Comparison of ENCODE assay signal across 8 mouse cellular contexts in genomic region chr11:95310648-95311424, GRCm38 (mm10). TPM values are rescaled to one million over a fixed set of nuclear protein-coding genes. Genes with fewer than 3 reads are reported as not detected.
A peak's percentile ranks its signal among the peaks of the same experiment; 100 is the strongest.
DNase-seq lines count a peak whose midpoint lies in the region; ATAC-seq and TF ChIP-seq lines count a peak whose summit lies in the region.

No protein-coding gene starts in this region.

- H3K27ac ChIP-seq in cerebellum, adult 2 months (ENCODE audit: insufficient read depth, low read length) = peak overlapping the region; percentile 24; the same call in 1 of the 2 replicates
- peak overlapping the region; percentile 93 for H3K27ac ChIP-seq in embryonic facial prominence, embryonic 15.5 days (replicated peaks)
- H3K27ac ChIP-seq in intestine, embryonic 16.5 days (ENCODE audit: low read length) = peak overlapping the region; percentile 79
- H3K27ac ChIP-seq in lung, postnatal 0 days (ENCODE audit: low read length) = peak overlapping the region; percentile 70
- H3K27ac ChIP-seq in small intestine, adult 2 months (ENCODE audit: insufficient read depth, low read depth, low read length) = peak overlapping the region; percentile 80

- peaks cover 13% of the 10 kb centered on the region for H3K36me3 ChIP-seq in C2C12 (ENCODE audit: control insufficient read depth, insufficient read depth)
- peaks cover 6% of the 10 kb centered on the region for H3K36me3 ChIP-seq in embryonic facial prominence, embryonic 15.5 days
- peaks cover 2% of the 10 kb centered on the region; the same call in 1 of the 2 replicates for H3K36me3 ChIP-seq in intestine, embryonic 16.5 days (ENCODE audit: control insufficient read depth, insufficient read depth, low read length)
- H3K36me3 ChIP-seq in lung, postnatal 0 days (ENCODE audit: insufficient read depth, low read length) = peaks cover 3% of the 10 kb centered on the region; the same call in 1 of the 2 replicates
- peaks cover 4% of the 10 kb centered on the region for H3K36me3 ChIP-seq in small intestine, adult 2 months (ENCODE audit: control insufficient read depth, insufficient read depth, low read length)

- 4% methylated on average over 17 of the region's 17 CpGs for WGBS in cerebellum, adult 2 months
- WGBS in embryonic facial prominence, embryonic 15.5 days = 3% methylated on average over 17 of the region's 17 CpGs
- WGBS in intestine, embryonic 16.5 days = 5% methylated on average over 17 of the region's 17 CpGs
- 5% methylated on average over 17 of the region's 17 CpGs for WGBS in lung, postnatal 0 days
- WGBS in small intestine, adult 2 months = 3% methylated on average over 17 of the region's 17 CpGs

- peak overlapping the region; percentile 49 for H3K9ac ChIP-seq in embryonic facial prominence, embryonic 15.5 days
- peak overlapping the region; percentile 77 for H3K9ac ChIP-seq in intestine, embryonic 16.5 days (ENCODE audit: low read depth, low read length)
- peak overlapping the region; percentile 37 for H3K9ac ChIP-seq in lung, postnatal 0 days (replicated peaks; ENCODE audit: low read depth)

- H3K9me3 ChIP-seq in embryonic facial prominence, embryonic 15.5 days (replicated peaks) = no peaks in the 10 kb centered on the region
- no peaks in the 10 kb centered on the region for H3K9me3 ChIP-seq in intestine, embryonic 16.5 days (ENCODE audit: control insufficient read depth, low read length)
- no peaks in the 10 kb centered on the region for H3K9me3 ChIP-seq in lung, postnatal 0 days (ENCODE audit: low read length)

- peak overlapping the region; percentile 65 for H3K4me3 ChIP-seq in cerebellum, adult 2 months (replicated peaks; ENCODE audit: insufficient read depth, low read depth, low read length)
- peak overlapping the region; percentile 50 for H3K4me3 ChIP-seq in C2C12 (ENCODE audit: insufficient read depth, poor library complexity, severe bottlenecking)
- peak overlapping the region; percentile 99 for H3K4me3 ChIP-seq in embryonic facial prominence, embryonic 15.5 days (replicated peaks)
- H3K4me3 ChIP-seq in intestine, embryonic 16.5 days (ENCODE audit: low read length) = peak overlapping the region; percentile 70
- peak overlapping the region; percentile 92 for H3K4me3 ChIP-seq in lung, postnatal 0 days (ENCODE audit: low read depth, low read length)
- H3K4me3 ChIP-seq in small intestine, adult 2 months (ENCODE audit: low read depth, low read length) = peak overlapping the region; percentile 72

- no peak for DNase-seq in cerebellum, adult 2 months
- no peak for DNase-seq in cerebellum, postnatal 14 days
- no peak for DNase-seq in lung, postnatal 0 days (ENCODE audit: low spot score)
- DNase-seq in yolk sac, embryonic 10.5 days (ENCODE audit: low spot score) = no peak

- TF ChIP-seq CTCF in cerebellum, adult 2 months (IDR thresholded peaks at IDR 0.05; ENCODE audit: borderline replicate concordance, insufficient read depth, low read depth, low read length) = no peak
- TF ChIP-seq CTCF in C2C12 (IDR thresholded peaks at IDR 0.05; ENCODE audit: control insufficient read depth, insufficient read depth, insufficient read length) = no peak
- TF ChIP-seq CTCF in lung, postnatal 0 days (IDR thresholded peaks at IDR 0.05) = no peak
- TF ChIP-seq CTCF in small intestine, adult 2 months (IDR thresholded peaks at IDR 0.05; ENCODE audit: extremely low read depth, insufficient read length, insufficient replicate concordance, low read depth, low read length) = no peak

- peaks cover 50% of the 10 kb centered on the region for H3K79me2 ChIP-seq in C2C12 (ENCODE audit: control insufficient read depth, insufficient read depth)

- peaks cover 5% of the 10 kb centered on the region; the same call in 1 of the 2 replicates for H3K4me1 ChIP-seq in cerebellum, adult 2 months (ENCODE audit: control insufficient read depth, insufficient read depth, low read length)
- H3K4me1 ChIP-seq in embryonic facial prominence, embryonic 15.5 days = peaks cover 16% of the 10 kb centered on the region
- peaks cover 11% of the 10 kb centered on the region for H3K4me1 ChIP-seq in intestine, embryonic 16.5 days (ENCODE audit: control insufficient read depth, insufficient read depth, low read length)
- peaks cover 11% of the 10 kb centered on the region; the same call in 1 of the 2 replicates for H3K4me1 ChIP-seq in lung, postnatal 0 days (ENCODE audit: insufficient read depth, low read depth, low read length)
- H3K4me1 ChIP-seq in small intestine, adult 2 months (ENCODE audit: control insufficient read depth, insufficient read depth, insufficient read length, low read length) = peaks cover 5% of the 10 kb centered on the region; the same call in 1 of the 2 replicates

- H3K4me2 ChIP-seq in embryonic facial prominence, embryonic 15.5 days (replicated peaks) = peak overlapping the region; percentile 63
- H3K4me2 ChIP-seq in intestine, embryonic 16.5 days (ENCODE audit: low read depth, low read length) = peak overlapping the region; percentile 74
- peak overlapping the region; percentile 64 for H3K4me2 ChIP-seq in lung, postnatal 0 days (replicated peaks; ENCODE audit: low read depth, low read length)

- TF ChIP-seq POLR2A in cerebellum, adult 2 months (IDR thresholded peaks at IDR 0.05; ENCODE audit: borderline replicate concordance, insufficient read depth, low read length) = no peak
- no peak for TF ChIP-seq POLR2A in small intestine, adult 2 months (IDR thresholded peaks at IDR 0.05; ENCODE audit: low read depth, low read length)

- peaks cover 34% of the 10 kb centered on the region for H3K79me3 ChIP-seq in C2C12 (ENCODE audit: low read depth)

- peak overlapping the region; percentile 72 for H3ac ChIP-seq in C2C12 (ENCODE audit: control insufficient read depth, insufficient read length, low read depth)

- H3K27me3 ChIP-seq in cerebellum, adult 2 months (ENCODE audit: control insufficient read depth, insufficient read depth, low read length) = no peaks in the 10 kb centered on the region
- no peaks in the 10 kb centered on the region for H3K27me3 ChIP-seq in C2C12 (ENCODE audit: control insufficient read depth, insufficient read depth, insufficient read length)
- no peaks in the 10 kb centered on the region for H3K27me3 ChIP-seq in embryonic facial prominence, embryonic 15.5 days
- H3K27me3 ChIP-seq in intestine, embryonic 16.5 days (replicated peaks; ENCODE audit: control insufficient read depth, insufficient read depth, low read length) = no peaks in the 10 kb centered on the region
- H3K27me3 ChIP-seq in lung, postnatal 0 days (replicated peaks; ENCODE audit: insufficient read depth, low read length) = no peaks in the 10 kb centered on the region
- no peaks in the 10 kb centered on the region for H3K27me3 ChIP-seq in small intestine, adult 2 months (ENCODE audit: control insufficient read depth, insufficient read depth, low read length)

- no peak for ATAC-seq in embryonic facial prominence, embryonic 15.5 days (ENCODE audit: insufficient number of reproducible peaks, low FRiP score, low TSS enrichment, low read depth)
- ATAC-seq in intestine, embryonic 16.5 days = no peak; the same call in 1 of the 2 replicates
- ATAC-seq in lung, postnatal 0 days = no peak; the same call in 1 of the 2 replicates

- TF ChIP-seq EP300 in lung, postnatal 0 days (IDR thresholded peaks at IDR 0.05) = no peak; the same call in 1 of the 2 replicates

TF ChIP-seq in C2C12, 6 proteins besides CTCF, POLR2A, EP300 and RAD21:
- no peak for TF ChIP-seq USF1 (IDR thresholded peaks at IDR 0.05; ENCODE audit: low read depth)
- TF ChIP-seq MYOG (IDR thresholded peaks at IDR 0.05; ENCODE audit: control insufficient read depth, extremely low read depth, insufficient read length) = no peak
- no peak for TF ChIP-seq FOSL1 (IDR thresholded peaks at IDR 0.05; ENCODE audit: insufficient read depth, low read length, poor library complexity, severe bottlenecking)

RNA-seq across cellular contexts. Expression of gene Kat7, which starts 0.8 kb away (rescaled TPM):
- polyA plus RNA-seq in cerebellum, adult 2 months (2012; rRNA removed) = 68.5 and 68.9 TPM in 2 replicates
- polyA plus RNA-seq in C2C12 (2012; fragmentation: generic; extraction: Trizol) = 44.3 TPM
- 60.6 and 70.0 TPM in 2 replicates for polyA plus RNA-seq in embryonic facial prominence, embryonic 15.5 days (2015; fragmentation: Nextera tagmentation; extraction: Ambion mirVana)
- 61.1 and 64.5 TPM in 2 replicates for polyA plus RNA-seq in intestine, embryonic 16.5 days (2015; fragmentation: Nextera tagmentation; extraction: Ambion mirVana)
- 30.7 and 33.5 TPM in 2 replicates for polyA plus RNA-seq in lung, postnatal 0 days (2015; fragmentation: Nextera tagmentation; extraction: Ambion mirVana)
- 9.6 and 19.4 TPM in 2 replicates for polyA plus RNA-seq in small intestine, adult 2 months (2012; rRNA removed)

RNA-seq across cellular contexts. Expression of gene Fam117a, which starts 26.0 kb away (rescaled TPM):
- polyA plus RNA-seq in cerebellum, adult 2 months (2012; rRNA removed) = 14.3 and 17.4 TPM in 2 replicates
- polyA plus RNA-seq in C2C12 (2012; fragmentation: generic; extraction: Trizol) = 7.7 TPM
- 15.5 and 17.0 TPM in 2 replicates for polyA plus RNA-seq in embryonic facial prominence, embryonic 15.5 days (2015; fragmentation: Nextera tagmentation; extraction: Ambion mirVana)
- 8.3 and 8.8 TPM in 2 replicates for polyA plus RNA-seq in intestine, embryonic 16.5 days (2015; fragmentation: Nextera tagmentation; extraction: Ambion mirVana)
- polyA plus RNA-seq in lung, postnatal 0 days (2015; fragmentation: Nextera tagmentation; extraction: Ambion mirVana) = 20.4 and 21.6 TPM in 2 replicates
- polyA plus RNA-seq in small intestine, adult 2 months (2012; rRNA removed) = 9.6 and 15.6 TPM in 2 replicates

RNA-seq across cellular contexts. Expression of gene Tac4, which starts 49.5 kb away (rescaled TPM):
- 0.26 and 0.55 TPM in 2 replicates for polyA plus RNA-seq in cerebellum, adult 2 months (2012; rRNA removed)
- polyA plus RNA-seq in C2C12 (2012; fragmentation: generic; extraction: Trizol) = 0.04 TPM
- polyA plus RNA-seq in embryonic facial prominence, embryonic 15.5 days (2015; fragmentation: Nextera tagmentation; extraction: Ambion mirVana) = 0.13 and 0.21 TPM in 2 replicates
- polyA plus RNA-seq in intestine, embryonic 16.5 days (2015; fragmentation: Nextera tagmentation; extraction: Ambion mirVana) = not detected in 2 replicates
- 0.18 and 0.25 TPM in 2 replicates for polyA plus RNA-seq in lung, postnatal 0 days (2015; fragmentation: Nextera tagmentation; extraction: Ambion mirVana)
- 0.24 TPM in 1 of 2 replicates, not detected in the other for polyA plus RNA-seq in small intestine, adult 2 months (2012; rRNA removed)

Comparison
In these comparisons a context has a peak if more than half of its experiments do, and no peak if none do; other contexts are left out.
1. H3K27ac ChIP-seq: peak in every context shown above with its lines; median percentile 93 in embryonic facial prominence, embryonic 15.5 days; 80 in small intestine, adult 2 months; 79 in intestine, embryonic 16.5 days; 70 in lung, postnatal 0 days; 24 in cerebellum, adult 2 months.